Mouse (Mus musculus): ENCODE results near the gene Cacna2d3. TPM values are rescaled to one million over a fixed set of nuclear protein-coding genes. Genes with fewer than 3 reads are reported as not detected.

Gene Cacna2d3
- polyA plus RNA-seq, 1 experiment, result not detected

GRCm38 (mm10) chr14:29648721-29649120 is 72.9 kb downstream of the Cacna2d3 start:
- H3K9me3 ChIP-seq, result no peaks in the 10 kb centered on the region
- H3K4me1 ChIP-seq, result no peaks in the 10 kb centered on the region
- no peak overlapping the region for H3K4me3 ChIP-seq (replicated peaks)
- H3K36me3 ChIP-seq (replicated peaks; ENCODE audit: low read length), result no peaks in the 10 kb centered on the region
- TF ChIP-seq FLI1 (IDR thresholded peaks at IDR 0.05; ENCODE audit: low read length) (no peak), GATA1 (IDR thresholded peaks at IDR 0.05; ENCODE audit: borderline replicate concordance, low read length) (no peak)
- no peaks in the 10 kb centered on the region for H3K27me3 ChIP-seq (replicated peaks)

DNA sequence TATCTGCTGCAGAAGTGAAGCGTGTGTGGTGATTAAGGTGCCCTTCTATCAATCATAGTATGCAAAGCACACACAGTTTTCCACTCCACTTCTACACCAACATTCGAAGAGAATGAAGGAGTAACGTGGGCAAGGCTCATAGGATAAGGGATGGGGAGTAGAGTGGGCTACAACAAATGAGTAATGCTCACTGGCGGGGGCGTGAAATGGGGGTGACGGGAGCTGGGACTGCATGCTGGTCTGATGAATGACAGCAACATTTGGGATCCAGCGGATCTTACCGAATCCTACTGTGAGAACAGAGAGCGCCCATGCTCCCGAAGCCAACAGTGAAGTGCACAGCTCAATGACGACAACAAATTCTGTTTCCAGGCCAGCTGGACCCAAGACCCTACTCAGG is 76.2 kb downstream of the Cacna2d3 start:
- no peak overlapping the region for H3K4me3 ChIP-seq (replicated peaks)
- H3K36me3 ChIP-seq (replicated peaks; ENCODE audit: low read length), result no peaks in the 10 kb centered on the region
- H3K9me3 ChIP-seq, result no peaks in the 10 kb centered on the region
- no peak for TF ChIP-seq FLI1 (IDR thresholded peaks at IDR 0.05; ENCODE audit: low read length)
- no peak for TF ChIP-seq GATA1 (IDR thresholded peaks at IDR 0.05; ENCODE audit: borderline replicate concordance, low read length)
- H3K4me1 ChIP-seq, result no peaks in the 10 kb centered on the region
- H3K27me3 ChIP-seq (replicated peaks), result no peaks in the 10 kb centered on the region

- H3K27me3 ChIP-seq (replicated peaks), result no peaks in the 10 kb centered on the region
- no peaks in the 10 kb centered on the region for H3K9me3 ChIP-seq
- H3K4me1 ChIP-seq, result no peaks in the 10 kb centered on the region
- TF ChIP-seq FLI1 (IDR thresholded peaks at IDR 0.05; ENCODE audit: low read length) (no peak), GATA1 (IDR thresholded peaks at IDR 0.05; ENCODE audit: borderline replicate concordance, low read length) (no peak)
- no peak overlapping the region for H3K4me3 ChIP-seq (replicated peaks)
- H3K36me3 ChIP-seq (replicated peaks; ENCODE audit: low read length), result no peaks in the 10 kb centered on the region
Measured at GRCm38 (mm10) chr14:29643217-29643616, 78.4 kb downstream of the Cacna2d3 start.

DNA sequence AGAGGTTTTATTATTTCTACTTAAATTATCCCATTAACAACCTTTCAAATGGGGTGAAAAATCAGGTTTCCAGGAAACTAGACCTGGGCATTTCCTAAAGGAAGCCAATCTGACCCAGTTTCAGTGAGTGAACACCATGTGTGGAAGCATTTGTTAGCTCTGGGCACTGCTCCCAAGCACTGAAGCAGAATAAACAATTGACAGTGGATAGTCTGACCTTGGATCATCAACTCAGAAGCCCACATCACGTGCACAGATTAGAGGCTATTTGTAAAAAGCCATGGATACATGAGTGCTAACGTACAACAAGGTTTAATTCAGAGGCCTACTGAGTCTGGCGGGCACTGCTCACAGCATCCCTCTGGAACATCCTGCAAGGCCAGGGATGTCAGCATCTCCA is 82.4 kb downstream of the Cacna2d3 start:
- TF ChIP-seq FLI1 (IDR thresholded peaks at IDR 0.05; ENCODE audit: low read length) (no peak), GATA1 (IDR thresholded peaks at IDR 0.05; ENCODE audit: borderline replicate concordance, low read length) (no peak)
- no peaks in the 10 kb centered on the region for H3K27me3 ChIP-seq (replicated peaks)
- no peak overlapping the region for H3K4me3 ChIP-seq (replicated peaks)
- peaks cover 10% of the 10 kb centered on the region for H3K9me3 ChIP-seq
- no peaks in the 10 kb centered on the region for H3K36me3 ChIP-seq (replicated peaks; ENCODE audit: low read length)
- no peaks in the 10 kb centered on the region for H3K4me1 ChIP-seq

- no peaks in the 10 kb centered on the region for H3K4me1 ChIP-seq
- TF ChIP-seq FLI1 (IDR thresholded peaks at IDR 0.05; ENCODE audit: low read length), result no peak
- TF ChIP-seq GATA1 (IDR thresholded peaks at IDR 0.05; ENCODE audit: borderline replicate concordance, low read length), result no peak
- no peaks in the 10 kb centered on the region for H3K27me3 ChIP-seq (replicated peaks)
- no peaks in the 10 kb centered on the region for H3K36me3 ChIP-seq (replicated peaks; ENCODE audit: low read length)
- no peak overlapping the region for H3K4me3 ChIP-seq (replicated peaks)
- peaks cover 19% of the 10 kb centered on the region; the same call in 1 of the 2 replicates for H3K9me3 ChIP-seq
Measured at GRCm38 (mm10) chr14:29628213-29628612, 93.5 kb downstream of the Cacna2d3 start.

- H3K4me1 ChIP-seq, result no peaks in the 10 kb centered on the region
- H3K4me3 ChIP-seq (replicated peaks), result no peak overlapping the region
- no peaks in the 10 kb centered on the region for H3K27me3 ChIP-seq (replicated peaks)
- peaks cover 21% of the 10 kb centered on the region for H3K9me3 ChIP-seq
- no peaks in the 10 kb centered on the region for H3K36me3 ChIP-seq (replicated peaks; ENCODE audit: low read length)
- no peak for TF ChIP-seq GATA1 (IDR thresholded peaks at IDR 0.05; ENCODE audit: borderline replicate concordance, low read length)
- TF ChIP-seq FLI1 (IDR thresholded peaks at IDR 0.05; ENCODE audit: low read length), result no peak
Measured at GRCm38 (mm10) chr14:29612436-29612835, 109.2 kb downstream of the Cacna2d3 start.

GRCm38 (mm10) chr14:29608761-29609160 is 112.9 kb downstream of the Cacna2d3 start:
- peaks cover 15% of the 10 kb centered on the region; the same call in 1 of the 2 replicates for H3K9me3 ChIP-seq
- H3K4me1 ChIP-seq, result no peaks in the 10 kb centered on the region
- H3K27me3 ChIP-seq (replicated peaks), result no peaks in the 10 kb centered on the region
- H3K4me3 ChIP-seq (replicated peaks), result no peak overlapping the region
- TF ChIP-seq FLI1 (IDR thresholded peaks at IDR 0.05; ENCODE audit: low read length) (no peak), GATA1 (IDR thresholded peaks at IDR 0.05; ENCODE audit: borderline replicate concordance, low read length) (no peak)
- H3K36me3 ChIP-seq (replicated peaks; ENCODE audit: low read length), result no peaks in the 10 kb centered on the region

GRCm38 (mm10) chr14:29599428-29599827 is 122.2 kb downstream of the Cacna2d3 start:
- Histone ChIP-seq H3K9me3 (peaks cover 7% of the 10 kb centered on the region; the same call in 1 of the 2 replicates), H3K4me1 (no peaks in the 10 kb centered on the region), H3K27me3 (replicated peaks) (no peaks in the 10 kb centered on the region), H3K4me3 (replicated peaks) (no peak overlapping the region), H3K36me3 (replicated peaks; ENCODE audit: low read length) (no peaks in the 10 kb centered on the region)
- TF ChIP-seq FLI1 (IDR thresholded peaks at IDR 0.05; ENCODE audit: low read length) (no peak), GATA1 (IDR thresholded peaks at IDR 0.05; ENCODE audit: borderline replicate concordance, low read length) (no peak)

- no peaks in the 10 kb centered on the region for H3K27me3 ChIP-seq (replicated peaks)
- H3K9me3 ChIP-seq, result peaks cover 11% of the 10 kb centered on the region; the same call in 1 of the 2 replicates
- no peak overlapping the region for H3K4me3 ChIP-seq (replicated peaks)
- no peaks in the 10 kb centered on the region for H3K36me3 ChIP-seq (replicated peaks; ENCODE audit: low read length)
- no peaks in the 10 kb centered on the region for H3K4me1 ChIP-seq
- TF ChIP-seq GATA1 (IDR thresholded peaks at IDR 0.05; ENCODE audit: borderline replicate concordance, low read length) (no peak), FLI1 (IDR thresholded peaks at IDR 0.05; ENCODE audit: low read length) (no peak)
Measured at GRCm38 (mm10) chr14:29592896-29593295, 128.8 kb downstream of the Cacna2d3 start.

- no peaks in the 10 kb centered on the region for H3K27me3 ChIP-seq (replicated peaks)
- H3K4me3 ChIP-seq (replicated peaks), result no peak overlapping the region
- TF ChIP-seq FLI1 (IDR thresholded peaks at IDR 0.05; ENCODE audit: low read length), result no peak
- TF ChIP-seq GATA1 (IDR thresholded peaks at IDR 0.05; ENCODE audit: borderline replicate concordance, low read length), result no peak
- H3K4me1 ChIP-seq, result no peaks in the 10 kb centered on the region
- no peaks in the 10 kb centered on the region for H3K36me3 ChIP-seq (replicated peaks; ENCODE audit: low read length)
- peaks cover 14% of the 10 kb centered on the region; the same call in 1 of the 2 replicates for H3K9me3 ChIP-seq
Measured at GRCm38 (mm10) chr14:29589628-29590027, 132.0 kb downstream of the Cacna2d3 start.

DNA sequence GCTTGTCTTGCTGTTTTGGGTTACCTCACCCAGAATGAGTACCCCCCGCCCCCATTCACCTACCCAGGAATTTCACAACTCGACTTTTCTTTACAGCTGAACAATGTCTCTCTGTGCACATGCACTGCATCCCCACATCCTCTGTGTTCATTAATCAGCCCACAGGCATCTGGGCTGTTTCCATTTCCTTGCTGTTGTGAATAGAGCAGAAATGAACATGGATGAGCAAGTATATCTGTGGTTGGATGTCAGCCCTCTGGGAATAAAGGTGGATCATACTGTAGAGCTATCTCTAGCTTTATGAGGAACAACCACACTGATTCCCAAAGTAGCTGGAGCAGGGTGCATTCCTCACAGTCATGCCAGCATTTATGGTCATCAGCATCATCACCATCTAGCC is 139.7 kb downstream of the Cacna2d3 start:
- Histone ChIP-seq H3K4me1 (no peaks in the 10 kb centered on the region), H3K27me3 (replicated peaks) (no peaks in the 10 kb centered on the region), H3K36me3 (replicated peaks; ENCODE audit: low read length) (no peaks in the 10 kb centered on the region), H3K4me3 (replicated peaks) (no peak overlapping the region), H3K9me3 (peaks cover 3% of the 10 kb centered on the region; the same call in 1 of the 2 replicates)
- TF ChIP-seq GATA1 (IDR thresholded peaks at IDR 0.05; ENCODE audit: borderline replicate concordance, low read length) (no peak), FLI1 (IDR thresholded peaks at IDR 0.05; ENCODE audit: low read length) (no peak)

Measured in megakaryocyte, embryonic 14.5 days (primary cell).